Mouse (Mus musculus) testis, adult 2 months (tissue): ENCODE measurements around the gene Cpox.

Source experiments
- CTCF ChIP-seq: fragments of 200-500 bp; IDR thresholded peaks from 2 replicates; pipeline ENCODE4 v1.5.1; 2012; ENCODE audit warnings: low read depth, mild to moderate bottlenecking, inconsistent platforms, low read length, moderate library complexity; ENCODE audit not compliant: control insufficient read depth, insufficient read depth, insufficient replicate concordance
- POLR2A ChIP-seq: fragments of 200-500 bp; IDR thresholded peaks from 2 replicates; pipeline ENCODE4 v1.6.1; 2012; ENCODE audit warnings: low read depth, mild to moderate bottlenecking, inconsistent platforms, low read length, moderate library complexity; ENCODE audit not compliant: control insufficient read depth

DNA sequence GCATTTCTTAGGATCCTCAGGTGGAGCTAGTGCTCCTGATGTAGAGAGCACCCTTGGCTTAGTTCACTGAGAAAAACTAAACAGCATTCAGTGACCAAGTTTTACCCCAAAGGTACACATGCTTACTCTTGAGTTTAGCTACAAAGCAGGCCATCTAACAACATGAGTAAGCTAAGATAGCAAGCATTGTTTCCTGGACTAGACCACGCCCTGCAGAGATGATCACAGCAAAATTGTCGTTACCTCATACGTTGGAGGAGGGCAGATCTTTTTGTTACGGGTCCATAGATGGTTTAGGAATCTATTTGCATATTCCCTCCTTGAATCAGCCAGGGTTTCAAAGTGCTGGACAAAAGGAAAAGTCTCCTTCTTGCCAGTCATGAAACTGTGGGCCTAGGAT is 32.6 kb upstream of the Cpox start:
- TF ChIP-seq CTCF (no peak), POLR2A (no peak)
